Comparison of ENCODE assay signal across 15 mouse cellular contexts in genomic region chr16:32664211-32664610, GRCm38 (mm10). TPM values are rescaled to one million over a fixed set of nuclear protein-coding genes. Genes with fewer than 3 reads are reported as not detected.
DNase-seq lines count a peak whose midpoint lies in the region; ATAC-seq and TF ChIP-seq lines count a peak whose summit lies in the region.
"Had no signal": no experiment of that assay in that cellular context is flagged by ENCODE, and none has a peak within 500 bp of the region (broad histone marks: within the 10 kb centered on the region; RNA-seq: fewer than 3 reads in every experiment).

No protein-coding gene starts in this region.

- no peak overlapping the region for H3K9ac ChIP-seq in forebrain, embryonic 11.5 days (ENCODE audit: low read length)
- no peak overlapping the region for H3K9ac ChIP-seq in midbrain, postnatal 0 days (replicated peaks; ENCODE audit: low read length, poor library complexity, severe bottlenecking)
- no peak overlapping the region for H3K9ac ChIP-seq in liver, postnatal 0 days (replicated peaks)
- H3K9ac ChIP-seq: heart, embryonic 15.5 days; limb, embryonic 13.5 days had no signal

- no peaks in the 10 kb centered on the region for H3K9me3 ChIP-seq in forebrain, embryonic 10.5 days
- H3K9me3 ChIP-seq in forebrain, embryonic 11.5 days (ENCODE audit: control insufficient read depth, low read length) = no peaks in the 10 kb centered on the region
- H3K9me3 ChIP-seq in midbrain, embryonic 10.5 days (replicated peaks) = no peaks in the 10 kb centered on the region
- H3K9me3 ChIP-seq in midbrain, postnatal 0 days (ENCODE audit: low read length) = no peaks in the 10 kb centered on the region
- H3K9me3 ChIP-seq in liver, postnatal 0 days (ENCODE audit: low read length) = no peaks in the 10 kb centered on the region
- H3K9me3 ChIP-seq: heart, embryonic 15.5 days; limb, embryonic 13.5 days had no signal

- ATAC-seq in forebrain, embryonic 11.5 days (replicated peaks; ENCODE audit: low FRiP score) = no peak
- no peak for ATAC-seq in midbrain, postnatal 0 days (ENCODE audit: low FRiP score)
- no peak for ATAC-seq in liver, postnatal 0 days

- intact Hi-C loops in gastrocnemius, postnatal 14 days (cut with DNase I; ENCODE audit: low total_unique reads) = no loop called here

- peaks cover 23% of the 10 kb centered on the region for H3K36me3 ChIP-seq in forebrain, embryonic 10.5 days (replicated peaks)
- H3K36me3 ChIP-seq in forebrain, embryonic 11.5 days (ENCODE audit: control insufficient read depth, insufficient read depth, low read length) = no peaks in the 10 kb centered on the region
- H3K36me3 ChIP-seq in midbrain, embryonic 10.5 days = peaks cover 20% of the 10 kb centered on the region
- H3K36me3 ChIP-seq in midbrain, postnatal 0 days (ENCODE audit: insufficient read depth, low read length) = peaks cover 14% of the 10 kb centered on the region
- no peaks in the 10 kb centered on the region for H3K36me3 ChIP-seq in liver, postnatal 0 days (replicated peaks; ENCODE audit: insufficient read depth, low read length)
- H3K36me3 ChIP-seq: heart, embryonic 15.5 days had no signal

- no peak for DNase-seq in forebrain, embryonic 10.5 days (ENCODE audit: extremely low spot score, low spot score)
- no peak for DNase-seq in forebrain, embryonic 11.5 days (ENCODE audit: low spot score)
- DNase-seq in midbrain, embryonic 10.5 days (ENCODE audit: low spot score) = no peak
- no peak for DNase-seq in midbrain, postnatal 0 days (ENCODE audit: low spot score)
- DNase-seq in liver = peak; percentile 47
- DNase-seq in liver, postnatal 0 days = peak; percentile 13
- DNase-seq in kidney, adult 8-10 months = no peak
- no peak for DNase-seq in gastrocnemius, postnatal 14 days
- DNase-seq: embryo, embryonic 11 days; heart, adult 11 months; kidney, adult 2 months; kidney, postnatal 4 days; lung, postnatal 14 days had no signal

- peaks cover 78% of the 10 kb centered on the region for H3K4me1 ChIP-seq in forebrain, embryonic 10.5 days
- peaks cover 33% of the 10 kb centered on the region for H3K4me1 ChIP-seq in forebrain, embryonic 11.5 days (replicated peaks; ENCODE audit: control insufficient read depth, insufficient read depth, low read length)
- peaks cover 88% of the 10 kb centered on the region for H3K4me1 ChIP-seq in midbrain, embryonic 10.5 days
- H3K4me1 ChIP-seq in midbrain, postnatal 0 days (ENCODE audit: insufficient read depth, low read length) = peaks cover 21% of the 10 kb centered on the region
- peaks cover 86% of the 10 kb centered on the region for H3K4me1 ChIP-seq in liver, postnatal 0 days (ENCODE audit: insufficient read depth)

- H3K27ac ChIP-seq in forebrain, embryonic 10.5 days = peak overlapping the region; percentile 56; the same call in 1 of the 2 replicates
- H3K27ac ChIP-seq in forebrain, embryonic 11.5 days (ENCODE audit: low read depth, low read length) = no peak overlapping the region
- peak overlapping the region; percentile 61; the same call in 1 of the 2 replicates for H3K27ac ChIP-seq in midbrain, embryonic 10.5 days (replicated peaks)
- no peak overlapping the region for H3K27ac ChIP-seq in midbrain, postnatal 0 days (ENCODE audit: low read depth, low read length)
- no peak overlapping the region; the same call in 1 of the 2 replicates for H3K27ac ChIP-seq in liver, postnatal 0 days (ENCODE audit: low read depth)
- H3K27ac ChIP-seq: limb, embryonic 13.5 days had no signal

- WGBS in forebrain, embryonic 10.5 days = 79% methylated on average over 2 of the region's 2 CpGs
- WGBS in forebrain, embryonic 11.5 days = 77% methylated on average over 2 of the region's 2 CpGs
- WGBS in midbrain, embryonic 10.5 days = 81% methylated on average over 2 of the region's 2 CpGs
- 95% methylated on average over 2 of the region's 2 CpGs for WGBS in midbrain, postnatal 0 days
- WGBS in liver, postnatal 0 days (ENCODE audit: insufficient replicate concordance) = 54% methylated on average over 2 of the region's 2 CpGs

- no peaks in the 10 kb centered on the region for H3K27me3 ChIP-seq in forebrain, embryonic 10.5 days (ENCODE audit: poor library complexity, severe bottlenecking)
- no peaks in the 10 kb centered on the region for H3K27me3 ChIP-seq in forebrain, embryonic 11.5 days (ENCODE audit: control insufficient read depth, insufficient read depth, low read length)
- H3K27me3 ChIP-seq in midbrain, embryonic 10.5 days (ENCODE audit: low read depth, poor library complexity, severe bottlenecking) = no peaks in the 10 kb centered on the region
- no peaks in the 10 kb centered on the region for H3K27me3 ChIP-seq in midbrain, postnatal 0 days (ENCODE audit: insufficient read depth, low read length)
- H3K27me3 ChIP-seq in liver, postnatal 0 days (ENCODE audit: insufficient read depth, low read length) = no peaks in the 10 kb centered on the region
- H3K27me3 ChIP-seq: heart, embryonic 15.5 days; limb, embryonic 13.5 days had no signal

- TF ChIP-seq EP300 in liver, postnatal 0 days (IDR thresholded peaks at IDR 0.05; ENCODE audit: low read depth) = no peak

- H3K4me3 ChIP-seq in forebrain, embryonic 10.5 days = no peak overlapping the region
- H3K4me3 ChIP-seq in forebrain, embryonic 11.5 days (ENCODE audit: low read depth, low read length) = no peak overlapping the region
- no peak overlapping the region for H3K4me3 ChIP-seq in midbrain, embryonic 10.5 days
- H3K4me3 ChIP-seq in midbrain, postnatal 0 days (ENCODE audit: low read depth, low read length) = no peak overlapping the region
- H3K4me3 ChIP-seq in liver, postnatal 0 days (ENCODE audit: low read depth, low read length) = no peak overlapping the region
- H3K4me3 ChIP-seq: heart, embryonic 15.5 days; limb, embryonic 13.5 days had no signal

- no peak for TF ChIP-seq CTCF in midbrain, postnatal 0 days (IDR thresholded peaks at IDR 0.05)
- no peak for TF ChIP-seq CTCF in liver, postnatal 0 days (IDR thresholded peaks at IDR 0.05; ENCODE audit: low read depth)

- H3K4me2 ChIP-seq in forebrain, embryonic 11.5 days (ENCODE audit: low read depth, low read length, severe bottlenecking) = no peak overlapping the region
- H3K4me2 ChIP-seq in midbrain, postnatal 0 days (ENCODE audit: low read depth, low read length, poor library complexity, severe bottlenecking) = no peak overlapping the region
- H3K4me2 ChIP-seq in liver, postnatal 0 days (ENCODE audit: low read depth, low read length) = no peak overlapping the region
- H3K4me2 ChIP-seq: heart, embryonic 15.5 days; limb, embryonic 13.5 days had no signal

RNA-seq across cellular contexts. Expression of gene Tnk2, which starts 20.5 kb away (rescaled TPM):
- polyA plus RNA-seq in forebrain, embryonic 10.5 days (2016; fragmentation: Nextera tagmentation; extraction: Ambion mirVana) = 10.1 and 11.0 TPM in 2 replicates
- 11.2 and 12.1 TPM in 2 replicates for polyA plus RNA-seq in forebrain, embryonic 11.5 days (2014; fragmentation: Nextera tagmentation; extraction: Ambion mirVana)
- polyA plus RNA-seq in midbrain, embryonic 10.5 days (2016; fragmentation: Nextera tagmentation; extraction: Ambion mirVana) = 8.4 and 9.8 TPM in 2 replicates
- 69.1 and 81.7 TPM in 2 replicates for total RNA-seq in midbrain, postnatal 0 days (2014; rRNA removed)
- polyA plus RNA-seq in midbrain, postnatal 0 days (2015; fragmentation: Nextera tagmentation; extraction: Ambion mirVana) = 15.7 and 16.5 TPM in 2 replicates
- polyA plus RNA-seq in liver, postnatal 0 days (2015; fragmentation: Nextera tagmentation; extraction: Ambion mirVana) = 2.9 and 3.5 TPM in 2 replicates
- 10 to 100 TPM; 34.6 to 42.8 TPM for total RNA-seq in gastrocnemius, postnatal 14 days (2021)

RNA-seq across cellular contexts. Expression of gene Tfrc, which starts 55.5 kb away (rescaled TPM):
- 71.3 and 72.0 TPM in 2 replicates for polyA plus RNA-seq in forebrain, embryonic 10.5 days (2016; fragmentation: Nextera tagmentation; extraction: Ambion mirVana)
- 68.4 and 73.6 TPM in 2 replicates for polyA plus RNA-seq in forebrain, embryonic 11.5 days (2014; fragmentation: Nextera tagmentation; extraction: Ambion mirVana)
- polyA plus RNA-seq in midbrain, embryonic 10.5 days (2016; fragmentation: Nextera tagmentation; extraction: Ambion mirVana) = 68.7 and 71.9 TPM in 2 replicates
- total RNA-seq in midbrain, postnatal 0 days (2014; rRNA removed) = 51.2 and 91.4 TPM in 2 replicates
- 39.8 and 40.6 TPM in 2 replicates for polyA plus RNA-seq in midbrain, postnatal 0 days (2015; fragmentation: Nextera tagmentation; extraction: Ambion mirVana)
- polyA plus RNA-seq in liver, postnatal 0 days (2015; fragmentation: Nextera tagmentation; extraction: Ambion mirVana) = 85.1 and 103 TPM in 2 replicates
- 100 to 1,000 TPM; 285 to 408 TPM for total RNA-seq in gastrocnemius, postnatal 14 days (2021)

Comparison
In these comparisons a context has a peak if more than half of its experiments do, and no peak if none do; other contexts are left out.
1. H3K27ac ChIP-seq: peak in forebrain, embryonic 10.5 days (single experiment) and midbrain, embryonic 10.5 days (single experiment); none in forebrain, embryonic 11.5 days (single experiment), midbrain, postnatal 0 days (single experiment) and liver, postnatal 0 days (single experiment).
2. DNase-seq: peak in liver (single experiment) and liver, postnatal 0 days (single experiment); none in forebrain, embryonic 10.5 days (single experiment), forebrain, embryonic 11.5 days (single experiment), midbrain, embryonic 10.5 days (single experiment), midbrain, postnatal 0 days (single experiment), kidney, adult 8-10 months (0 of 2) and gastrocnemius, postnatal 14 days (single experiment).